Mouse (Mus musculus) CH12.LX (cell line): ENCODE results near the gene Olfr1056. TPM values are rescaled to one million over a fixed set of nuclear protein-coding genes. Genes with fewer than 3 reads are reported as not detected.

Experiments used
- DNase-seq: peaks from one replicate; pipeline ENCODE4 v3.0.0-alpha.2; 2013; ENCODE audit errors: extremely low read depth
- H3K27ac ChIP-seq: 2 replicates; pipeline ENCODE4 v1.5.1; 2012; ENCODE audit warnings: low read depth, mild to moderate bottlenecking, control low read depth, moderate library complexity; ENCODE audit not compliant: insufficient read depth
- H3K27me3 ChIP-seq: replicated peaks from 2 replicates; pipeline ENCODE3; 2012; ENCODE audit warnings: inconsistent platforms
- H3K36me3 ChIP-seq, 2 experiments: replicated peaks in 1 of 2; 2 replicates each; pipeline versions ENCODE3 to v1.6.1; 2012; ENCODE audit warnings: inconsistent platforms in 1 of 2, low read length in 1 of 2, mild to moderate bottlenecking in 1 of 2, mixed read lengths in 1 of 2, moderate library complexity in 1 of 2; ENCODE audit not compliant: control insufficient read depth in 1 of 2, insufficient read depth in 1 of 2
- H3K4me1 ChIP-seq, 2 experiments: 2 replicates each; pipeline ENCODE4 v1.6.1; 2012; ENCODE audit warnings: inconsistent platforms in 1 of 2, moderate library complexity in 1 of 2; ENCODE audit not compliant: insufficient read depth in 2 of 2, control insufficient read depth in 1 of 2
- H3K4me2 ChIP-seq: 2 replicates; pipeline ENCODE4 v1.6.1; 2012; ENCODE audit warnings: low read depth, mild to moderate bottlenecking, control low read depth; ENCODE audit not compliant: poor library complexity, insufficient read depth, severe bottlenecking
- H3K4me3 ChIP-seq, 3 experiments: fragments of 150-350 bp in 1 of 3; sonication (generic) in 1 of 3; replicated peaks in 1 of 3; 2 replicates each; pipeline versions ENCODE3 to v1.5.1; 2011 to 2012; ENCODE audit warnings: low read depth in 2 of 3, low read length in 2 of 3, mild to moderate bottlenecking in 2 of 3, moderate library complexity in 2 of 3, control low read depth in 1 of 3, improper control_type of control experiment in 1 of 3, inconsistent platforms in 1 of 3, mixed read lengths in 1 of 3; ENCODE audit not compliant: poor library complexity in 1 of 3
- H3K79me2 ChIP-seq: replicated peaks from 2 replicates; pipeline ENCODE4 v1.6.1; 2012; ENCODE audit warnings: mild to moderate bottlenecking, moderate library complexity; ENCODE audit not compliant: control insufficient read depth, poor library complexity, insufficient read depth, severe bottlenecking; ENCODE audit errors: extremely low read depth
- H3K9ac ChIP-seq: 2 replicates; pipeline ENCODE4 v1.6.1; 2012; ENCODE audit warnings: low read depth, mild to moderate bottlenecking, control low read depth, moderate library complexity; ENCODE audit not compliant: insufficient read depth
- H3K9me3 ChIP-seq: replicated peaks from 2 replicates; pipeline ENCODE3; 2012; ENCODE audit warnings: low read length, inconsistent platforms, mixed read lengths
- BHLHE40 ChIP-seq: IDR thresholded peaks from 2 replicates; pipeline ENCODE4 v1.6.1; 2011; ENCODE audit warnings: mild to moderate bottlenecking, low read depth, low read length, improper control_type of control experiment
- CHD2 ChIP-seq: IDR thresholded peaks from 2 replicates; pipeline ENCODE4 v1.6.1; 2011; ENCODE audit warnings: low read length, improper control_type of control experiment
- CTCF ChIP-seq, 2 experiments: IDR thresholded peaks in 1 of 2; conservative IDR thresholded peaks in 1 of 2; 2 replicates each; pipeline ENCODE4 v1.5.1; 2011 to 2012; ENCODE audit warnings: low read depth in 2 of 2, low read length in 2 of 2, improper control_type of control experiment in 1 of 2, inconsistent platforms in 1 of 2, mild to moderate bottlenecking in 1 of 2, moderate library complexity in 1 of 2
- ELF1 ChIP-seq: IDR thresholded peaks from 2 replicates; pipeline ENCODE4 v1.6.1; 2014; ENCODE audit warnings: low read depth, mild to moderate bottlenecking, inconsistent platforms, low read length, improper control_type of control experiment
- EP300 ChIP-seq: IDR thresholded peaks from 2 replicates; pipeline ENCODE4 v1.6.1; 2011; ENCODE audit warnings: low read length, improper control_type of control experiment
- ETS1 ChIP-seq: conservative IDR thresholded peaks from 2 replicates; pipeline ENCODE4 v1.6.1; 2012; ENCODE audit warnings: low read depth, mild to moderate bottlenecking, inconsistent platforms, low read length, improper control_type of control experiment, moderate library complexity
- IRF4 ChIP-seq: IDR thresholded peaks from 2 replicates; pipeline ENCODE4 v1.6.1; 2014; ENCODE audit warnings: low read depth, mild to moderate bottlenecking, inconsistent platforms, low read length, improper control_type of control experiment
- JUND ChIP-seq: conservative IDR thresholded peaks from 2 replicates; pipeline ENCODE4 v1.6.1; 2011; ENCODE audit warnings: low read depth, low read length, improper control_type of control experiment
- KAT2A ChIP-seq: IDR thresholded peaks from 2 replicates; pipeline ENCODE4 v1.6.1; 2012; ENCODE audit warnings: low read length, improper control_type of control experiment, inconsistent platforms; ENCODE audit not compliant: insufficient replicate concordance
- MAZ ChIP-seq: IDR thresholded peaks from 2 replicates; pipeline ENCODE4 v1.6.1; 2012; ENCODE audit warnings: low read depth, mild to moderate bottlenecking, inconsistent platforms, low read length, improper control_type of control experiment, moderate library complexity
- MYC ChIP-seq: IDR thresholded peaks from 2 replicates; pipeline ENCODE4 v1.6.1; 2011; ENCODE audit warnings: low read depth, mild to moderate bottlenecking, improper control_type of control experiment, low read length
- PAX5 ChIP-seq: IDR thresholded peaks from 2 replicates; pipeline ENCODE4 v1.6.1; 2012; ENCODE audit warnings: low read length, inconsistent platforms, mixed read lengths
- POLR2AphosphoS2 ChIP-seq: IDR thresholded peaks from 2 replicates; pipeline ENCODE4 v1.6.1; 2011; ENCODE audit warnings: low read depth, low read length, improper control_type of control experiment
- SIN3A ChIP-seq: IDR thresholded peaks from 2 replicates; pipeline ENCODE4 v1.6.1; 2012; ENCODE audit warnings: low read length, improper control_type of control experiment, inconsistent platforms
- SMC3 ChIP-seq: IDR thresholded peaks from 2 replicates; pipeline ENCODE4 v1.6.1; 2011; ENCODE audit warnings: low read depth, low read length, improper control_type of control experiment
- ZKSCAN1 ChIP-seq: IDR thresholded peaks from 2 replicates; pipeline ENCODE4 v1.6.1; 2012; ENCODE audit warnings: low read depth, inconsistent platforms, low read length, improper control_type of control experiment, borderline replicate concordance
- dilution Hi-C: fragments of 300-500 bp; cut with MboI; formaldehyde crosslinking; loops from 2 replicates; pipeline ENCODE4 v1.14.3; 2020; ENCODE audit warnings: low sequenced_read_pairs; ENCODE audit not compliant: extremely low pct_unique_long_range_greater_than_20kb, extremely low pct_ligation_motif_present
- in situ Hi-C: fragments of 300-500 bp; cut with MboI; formaldehyde crosslinking; loops from 3 replicates; pipeline ENCODE4 v1.14.3; 2019; ENCODE audit warnings: low sequenced_read_pairs, low pct_ligation_motif_present, low pct_unique_long_range_greater_than_20kb, mixed read lengths
- polyA plus RNA-seq: library from polyadenylated mRNA; unstranded; fragments of >175 nt; gene quantifications from 2 replicates; pipeline ENCODE4 v1.2.1, GENCODE M21; 2012; ENCODE audit warnings: low read depth; ENCODE audit not compliant: insufficient read length
- total RNA-seq, 2 experiments: library from RNA; depleted of rRNA; stranded (reverse); fragments of 300-350 nt in 1 of 2; fragments of >200 nt in 1 of 2; gene quantifications; 2 replicates each; pipeline ENCODE4 v1.2.3; 2012 to 2014

Gene Olfr1056
- total and polyA plus RNA-seq, 3 experiments, result not detected

- H3K9me3 ChIP-seq, result peaks cover 4% of the 10 kb centered on the region
- H3K36me3 ChIP-seq, result no peaks in the 10 kb centered on the region
- H3K4me3 ChIP-seq, result no peak within 1 kb of the TSS
- H3K27me3 ChIP-seq, result no peaks in the 10 kb centered on the region
- dilution Hi-C loops (no loop called here), in situ Hi-C loops (no loop called here)
- no peak within 1 kb of the TSS for H3K4me2 ChIP-seq
- H3K9ac ChIP-seq, result no peak within 1 kb of the TSS
- no peak within 1 kb of the TSS for H3K27ac ChIP-seq
- TF ChIP-seq SMC3, result no peak
- no peak for TF ChIP-seq IRF4
- no peak for TF ChIP-seq JUND
- no peak for TF ChIP-seq MAZ
- no peak for TF ChIP-seq SIN3A
- no peak for TF ChIP-seq BHLHE40
- no peak for TF ChIP-seq PAX5
- TF ChIP-seq MYC, result no peak
- no peak for TF ChIP-seq CTCF (conservative IDR thresholded peaks at IDR 0.05 in 1 of 2, IDR thresholded peaks at IDR 0.05 in 1 of 2; ENCODE audit: low read depth in 2 of 2, low read length in 2 of 2)
- TF ChIP-seq EP300, result no peak
- no peak for TF ChIP-seq ELF1
- TF ChIP-seq CHD2, result no peak
- no peak for TF ChIP-seq ETS1
- no peak for TF ChIP-seq ZKSCAN1
- no peak for TF ChIP-seq POLR2AphosphoS2
- no peak for TF ChIP-seq KAT2A
- no peak for DNase-seq
- H3K4me1 ChIP-seq, result no peaks in the 10 kb centered on the region
- H3K79me2 ChIP-seq, result no peaks in the 10 kb centered on the region
Measured at GRCm38 (mm10) chr2:86315184-86315583, 47.1 kb downstream of the Olfr1056 start, which contains the start of gene Olfr1053. Gene Olfr1053 (minus strand): TSS chr2:86315284.

Other genes starting within 250 kb of the Olfr1056 start
Only the 20 nearest of the 27 such genes appear.
- not detected in 2 replicates for gene Olfr52, start 176.8 kb downstream of the Olfr1056 start, total RNA-seq (2012; rRNA removed)
- gene Olfr52, start 176.8 kb downstream of the Olfr1056 start, total RNA-seq (2014; rRNA removed), result not detected in 2 replicates
- not detected in 2 replicates for gene Olfr52, start 176.8 kb downstream of the Olfr1056 start, polyA plus RNA-seq
- not detected in 2 replicates for gene Olfr1045, start 159.5 kb downstream of the Olfr1056 start, total RNA-seq (2012; rRNA removed)
- not detected in 2 replicates for gene Olfr1045, start 159.5 kb downstream of the Olfr1056 start, total RNA-seq (2014; rRNA removed)
- gene Olfr1045, start 159.5 kb downstream of the Olfr1056 start, polyA plus RNA-seq, result not detected in 2 replicates
- gene Olfr1046, start 143.2 kb downstream of the Olfr1056 start, total RNA-seq (2012; rRNA removed), result not detected in 2 replicates
- gene Olfr1046, start 143.2 kb downstream of the Olfr1056 start, total RNA-seq (2014; rRNA removed), result not detected in 2 replicates
- not detected in 2 replicates for gene Olfr1046, start 143.2 kb downstream of the Olfr1056 start, polyA plus RNA-seq
- gene Olfr1047, start 131.1 kb downstream of the Olfr1056 start, total RNA-seq (2012; rRNA removed), result not detected in 2 replicates
- not detected in 2 replicates for gene Olfr1047, start 131.1 kb downstream of the Olfr1056 start, total RNA-seq (2014; rRNA removed)
- gene Olfr1047, start 131.1 kb downstream of the Olfr1056 start, polyA plus RNA-seq, result not detected in 2 replicates
- not detected in 2 replicates for gene Olfr1048, start 122.2 kb downstream of the Olfr1056 start, total RNA-seq (2012; rRNA removed)
- not detected in 2 replicates for gene Olfr1048, start 122.2 kb downstream of the Olfr1056 start, total RNA-seq (2014; rRNA removed)
- not detected in 2 replicates for gene Olfr1048, start 122.2 kb downstream of the Olfr1056 start, polyA plus RNA-seq
- not detected in 2 replicates for gene Olfr1049, start 104.1 kb downstream of the Olfr1056 start, total RNA-seq (2012; rRNA removed)
- not detected in 2 replicates for gene Olfr1049, start 104.1 kb downstream of the Olfr1056 start, total RNA-seq (2014; rRNA removed)
- not detected in 2 replicates for gene Olfr1049, start 104.1 kb downstream of the Olfr1056 start, polyA plus RNA-seq
- gene Olfr1051, start 83.4 kb downstream of the Olfr1056 start, total RNA-seq (2012; rRNA removed), result not detected in 2 replicates
- gene Olfr1051, start 83.4 kb downstream of the Olfr1056 start, total RNA-seq (2014; rRNA removed), result not detected in 2 replicates
- not detected in 2 replicates for gene Olfr1051, start 83.4 kb downstream of the Olfr1056 start, polyA plus RNA-seq
- not detected in 2 replicates for gene Olfr1052, start 70.0 kb downstream of the Olfr1056 start, total RNA-seq (2012; rRNA removed)
- not detected in 2 replicates for gene Olfr1052, start 70.0 kb downstream of the Olfr1056 start, total RNA-seq (2014; rRNA removed)
- gene Olfr1052, start 70.0 kb downstream of the Olfr1056 start, polyA plus RNA-seq, result not detected in 2 replicates
- not detected in 2 replicates for gene Olfr1053, start 47.2 kb downstream of the Olfr1056 start, total RNA-seq (2012; rRNA removed)
- not detected in 2 replicates for gene Olfr1053, start 47.2 kb downstream of the Olfr1056 start, total RNA-seq (2014; rRNA removed)
- gene Olfr1053, start 47.2 kb downstream of the Olfr1056 start, polyA plus RNA-seq, result not detected in 2 replicates
- not detected in 2 replicates for gene Olfr1054, start 27.0 kb downstream of the Olfr1056 start, total RNA-seq (2012; rRNA removed)
- gene Olfr1054, start 27.0 kb downstream of the Olfr1056 start, total RNA-seq (2014; rRNA removed), result not detected in 2 replicates
- gene Olfr1054, start 27.0 kb downstream of the Olfr1056 start, polyA plus RNA-seq, result not detected in 2 replicates
- gene Olfr1055, start 12.2 kb downstream of the Olfr1056 start, total RNA-seq (2012; rRNA removed), result 0.17 and 0.68 TPM in 2 replicates
- not detected in 2 replicates for gene Olfr1055, start 12.2 kb downstream of the Olfr1056 start, total RNA-seq (2014; rRNA removed)
- gene Olfr1055, start 12.2 kb downstream of the Olfr1056 start, polyA plus RNA-seq, result not detected in 2 replicates
- gene Olfr1057, start 15.9 kb upstream of the Olfr1056 start, total RNA-seq (2012; rRNA removed), result not detected in 2 replicates
- gene Olfr1057, start 15.9 kb upstream of the Olfr1056 start, total RNA-seq (2014; rRNA removed), result not detected in 2 replicates
- not detected in 2 replicates for gene Olfr1057, start 15.9 kb upstream of the Olfr1056 start, polyA plus RNA-seq
- gene Olfr1058, start 26.1 kb upstream of the Olfr1056 start, total RNA-seq (2012; rRNA removed), result not detected in 2 replicates
- not detected in 2 replicates for gene Olfr1058, start 26.1 kb upstream of the Olfr1056 start, total RNA-seq (2014; rRNA removed)
- not detected in 2 replicates for gene Olfr1058, start 26.1 kb upstream of the Olfr1056 start, polyA plus RNA-seq
- not detected in 2 replicates for gene Olfr1061, start 51.6 kb upstream of the Olfr1056 start, total RNA-seq (2012; rRNA removed)
- gene Olfr1061, start 51.6 kb upstream of the Olfr1056 start, total RNA-seq (2014; rRNA removed), result not detected in 2 replicates
- gene Olfr1061, start 51.6 kb upstream of the Olfr1056 start, polyA plus RNA-seq, result not detected in 2 replicates
- not detected in 2 replicates for gene Olfr1062, start 64.3 kb upstream of the Olfr1056 start, total RNA-seq (2012; rRNA removed)
- gene Olfr1062, start 64.3 kb upstream of the Olfr1056 start, total RNA-seq (2014; rRNA removed), result not detected in 2 replicates
- gene Olfr1062, start 64.3 kb upstream of the Olfr1056 start, polyA plus RNA-seq, result 0.07 TPM in 1 of 2 replicates, not detected in the other
- gene Olfr1065, start 88.1 kb upstream of the Olfr1056 start, total RNA-seq (2012; rRNA removed), result not detected in 2 replicates
- gene Olfr1065, start 88.1 kb upstream of the Olfr1056 start, total RNA-seq (2014; rRNA removed), result not detected in 2 replicates
- gene Olfr1065, start 88.1 kb upstream of the Olfr1056 start, polyA plus RNA-seq, result not detected in 2 replicates
- not detected in 2 replicates for gene Olfr1066, start 93.8 kb upstream of the Olfr1056 start, total RNA-seq (2012; rRNA removed)
- gene Olfr1066, start 93.8 kb upstream of the Olfr1056 start, total RNA-seq (2014; rRNA removed), result not detected in 2 replicates
- not detected in 2 replicates for gene Olfr1066, start 93.8 kb upstream of the Olfr1056 start, polyA plus RNA-seq
- gene Olfr228, start 124.9 kb upstream of the Olfr1056 start, total RNA-seq (2012; rRNA removed), result not detected in 2 replicates
- not detected in 2 replicates for gene Olfr228, start 124.9 kb upstream of the Olfr1056 start, total RNA-seq (2014; rRNA removed)
- gene Olfr228, start 124.9 kb upstream of the Olfr1056 start, polyA plus RNA-seq, result not detected in 2 replicates
- gene Olfr1076, start 146.0 kb upstream of the Olfr1056 start, total RNA-seq (2012; rRNA removed), result not detected in 2 replicates
- gene Olfr1076, start 146.0 kb upstream of the Olfr1056 start, total RNA-seq (2014; rRNA removed), result not detected in 2 replicates
- not detected in 2 replicates for gene Olfr1076, start 146.0 kb upstream of the Olfr1056 start, polyA plus RNA-seq
- gene Olfr1079, start 180.0 kb upstream of the Olfr1056 start, total RNA-seq (2012; rRNA removed), result not detected in 2 replicates
- gene Olfr1079, start 180.0 kb upstream of the Olfr1056 start, total RNA-seq (2014; rRNA removed), result not detected in 2 replicates
- gene Olfr1079, start 180.0 kb upstream of the Olfr1056 start, polyA plus RNA-seq, result not detected in 2 replicates